Mouse (Mus musculus): ENCODE results near the gene Trip10. TPM values are rescaled to one million over a fixed set of nuclear protein-coding genes. Genes with fewer than 3 reads are reported as not detected.

The Trip10 gene
- polyA plus RNA-seq, 1 experiment from 2014 or later = 28.1 TPM

- no peak overlapping the region for H3K27ac ChIP-seq
- H3K36me3 ChIP-seq = no peaks in the 10 kb centered on the region
- no peak overlapping the region for H3K4me3 ChIP-seq
- WGBS = 90% methylated on average over 2 of the region's 2 CpGs
- no peaks in the 10 kb centered on the region for H3K27me3 ChIP-seq (ENCODE audit: insufficient read depth, poor library complexity, severe bottlenecking)
- no peaks in the 10 kb centered on the region for H3K4me1 ChIP-seq (replicated peaks)
- no peak for DNase-seq (ENCODE audit: low spot score)
- no peaks in the 10 kb centered on the region for H3K9me3 ChIP-seq
These were observed 43.0 kb downstream of the Trip10 start for GRCm38 (mm10) chr17:57292302-57292701.

GRCm38 (mm10) chr17:57292968-57293367 lies 43.7 kb downstream of the Trip10 start:
- Histone ChIP-seq H3K27me3 (ENCODE audit: insufficient read depth, poor library complexity, severe bottlenecking) (no peaks in the 10 kb centered on the region), H3K36me3 (no peaks in the 10 kb centered on the region), H3K9me3 (no peaks in the 10 kb centered on the region)

GRCm38 (mm10) chr17:57295935-57296334 lies 46.7 kb downstream of the Trip10 start:
- no peaks in the 10 kb centered on the region for H3K27me3 ChIP-seq (ENCODE audit: insufficient read depth, poor library complexity, severe bottlenecking)

More at GRCm38 (mm10) chr17:57292968-57293367, 43.7 kb downstream of the Trip10 start:
- 93% methylated on average over 9 of the region's 9 CpGs for WGBS
- Histone ChIP-seq H3K4me1 (replicated peaks) (no peaks in the 10 kb centered on the region), H3K4me3 (no peak overlapping the region), H3K27ac (no peak overlapping the region)
- DNase-seq (ENCODE audit: low spot score) = no peak

GRCm38 (mm10) chr17:57297040-57297439 lies 47.8 kb downstream of the Trip10 start:
- 86% methylated on average over 12 of the region's 12 CpGs for WGBS
- no peak for DNase-seq (ENCODE audit: low spot score)
- Histone ChIP-seq H3K27me3 (ENCODE audit: insufficient read depth, poor library complexity, severe bottlenecking) (no peaks in the 10 kb centered on the region), H3K36me3 (no peaks in the 10 kb centered on the region), H3K4me1 (replicated peaks) (no peaks in the 10 kb centered on the region), H3K4me3 (no peak overlapping the region), H3K27ac (no peak overlapping the region), H3K9me3 (no peaks in the 10 kb centered on the region)

More at GRCm38 (mm10) chr17:57295935-57296334, 46.7 kb downstream of the Trip10 start:
- H3K36me3 ChIP-seq = no peaks in the 10 kb centered on the region
- 94% methylated on average over 9 of the region's 9 CpGs for WGBS
- no peaks in the 10 kb centered on the region for H3K9me3 ChIP-seq
- DNase-seq (ENCODE audit: low spot score) = no peak
- H3K4me1 ChIP-seq (replicated peaks) = no peaks in the 10 kb centered on the region
- no peak overlapping the region for H3K27ac ChIP-seq
- H3K4me3 ChIP-seq = no peak overlapping the region

- Histone ChIP-seq H3K27ac (no peak overlapping the region), H3K4me3 (no peak overlapping the region), H3K36me3 (no peaks in the 10 kb centered on the region), H3K9me3 (no peaks in the 10 kb centered on the region), H3K27me3 (ENCODE audit: insufficient read depth, poor library complexity, severe bottlenecking) (no peaks in the 10 kb centered on the region), H3K4me1 (replicated peaks) (no peaks in the 10 kb centered on the region)
- no peak for DNase-seq (ENCODE audit: low spot score)
- 69% methylated on average over 4 of the region's 4 CpGs for WGBS
These were observed 56.3 kb downstream of the Trip10 start for GRCm38 (mm10) chr17:57305593-57305992.

- no peaks in the 10 kb centered on the region for H3K4me1 ChIP-seq (replicated peaks)
- H3K4me3 ChIP-seq = no peak overlapping the region
- WGBS = 83% methylated on average over 6 of the region's 6 CpGs
- H3K36me3 ChIP-seq = no peaks in the 10 kb centered on the region
- DNase-seq (ENCODE audit: low spot score) = no peak
- no peak overlapping the region for H3K27ac ChIP-seq
- H3K27me3 ChIP-seq (ENCODE audit: insufficient read depth, poor library complexity, severe bottlenecking) = no peaks in the 10 kb centered on the region
- no peaks in the 10 kb centered on the region for H3K9me3 ChIP-seq
These were observed 57.8 kb downstream of the Trip10 start for GRCm38 (mm10) chr17:57307074-57307473.

DNA sequence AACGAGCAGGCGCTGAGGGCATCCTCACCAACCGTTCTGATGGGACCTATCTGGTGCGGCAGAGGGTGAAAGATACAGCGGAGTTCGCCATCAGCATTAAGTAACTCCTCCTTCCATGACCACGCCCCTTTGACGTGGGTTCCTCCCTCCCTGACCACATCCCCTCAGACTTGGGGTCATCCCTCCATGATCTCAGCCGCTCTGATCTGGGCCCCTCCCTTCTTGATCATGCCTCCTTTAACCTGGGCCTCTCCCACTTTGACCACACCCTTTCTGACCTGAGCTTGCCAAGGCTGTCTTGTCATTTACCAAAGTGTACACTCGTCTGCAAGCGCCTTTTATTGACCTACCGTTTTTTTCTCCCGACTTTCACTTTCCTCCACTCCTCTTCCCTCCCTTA lies 62.5 kb downstream of the Trip10 start:
- 38% methylated on average over 13 of the region's 13 CpGs for WGBS
- H3K4me1 ChIP-seq (replicated peaks) = no peaks in the 10 kb centered on the region
- no peaks in the 10 kb centered on the region for H3K9me3 ChIP-seq
- no peak overlapping the region for H3K27ac ChIP-seq
- no peak overlapping the region for H3K4me3 ChIP-seq
- H3K36me3 ChIP-seq = no peaks in the 10 kb centered on the region
- no peak for DNase-seq (ENCODE audit: low spot score)
- no peaks in the 10 kb centered on the region for H3K27me3 ChIP-seq (ENCODE audit: insufficient read depth, poor library complexity, severe bottlenecking)

Other genes starting within 250 kb of the Trip10 start
- gene Pspn, start 249.4 kb upstream of the Trip10 start, polyA plus RNA-seq (2016; fragmentation: Nextera tagmentation; extraction: Ambion mirVana) = not detected in 2 replicates
- 71.0 and 78.3 TPM in 2 replicates for gene Gtf2f1, start 238.2 kb upstream of the Trip10 start, polyA plus RNA-seq (2016; fragmentation: Nextera tagmentation; extraction: Ambion mirVana)
- 0.41 and 0.43 TPM in 2 replicates for gene Gm17949, start 238.0 kb upstream of the Trip10 start, polyA plus RNA-seq (2016; fragmentation: Nextera tagmentation; extraction: Ambion mirVana)
- 51.1 and 52.0 TPM in 2 replicates for gene Khsrp, start 217.9 kb upstream of the Trip10 start, polyA plus RNA-seq (2016; fragmentation: Nextera tagmentation; extraction: Ambion mirVana)
- gene Slc25a41, start 207.8 kb upstream of the Trip10 start, polyA plus RNA-seq (2016; fragmentation: Nextera tagmentation; extraction: Ambion mirVana) = not detected in 2 replicates
- 5.1 and 8.2 TPM in 2 replicates for gene Crb3, start 190.3 kb upstream of the Trip10 start, polyA plus RNA-seq (2016; fragmentation: Nextera tagmentation; extraction: Ambion mirVana)
- gene Slc25a23, start 189.6 kb upstream of the Trip10 start, polyA plus RNA-seq (2016; fragmentation: Nextera tagmentation; extraction: Ambion mirVana) = 10.5 and 16.2 TPM in 2 replicates
- 3.2 and 3.6 TPM in 2 replicates for gene Dennd1c, start 170.9 kb upstream of the Trip10 start, polyA plus RNA-seq (2016; fragmentation: Nextera tagmentation; extraction: Ambion mirVana)
- 66.9 and 167 TPM in 2 replicates for gene Tubb4a, start 161.7 kb upstream of the Trip10 start, polyA plus RNA-seq (2016; fragmentation: Nextera tagmentation; extraction: Ambion mirVana)
- gene Tnfsf9, start 144.1 kb upstream of the Trip10 start, polyA plus RNA-seq (2016; fragmentation: Nextera tagmentation; extraction: Ambion mirVana) = 9.8 and 10.5 TPM in 2 replicates
- 0.50 TPM in 1 of 2 replicates, not detected in the other for gene Cd70, start 99.7 kb upstream of the Trip10 start, polyA plus RNA-seq (2016; fragmentation: Nextera tagmentation; extraction: Ambion mirVana)
- 0.18 TPM in 1 of 2 replicates, not detected in the other for gene Tnfsf14, start 55.3 kb upstream of the Trip10 start, polyA plus RNA-seq (2016; fragmentation: Nextera tagmentation; extraction: Ambion mirVana)
- gene C3, start 21.3 kb upstream of the Trip10 start, polyA plus RNA-seq (2016; fragmentation: Nextera tagmentation; extraction: Ambion mirVana) = 0.09 and 0.12 TPM in 2 replicates
- 24.3 and 25.4 TPM in 2 replicates for gene Gpr108, start 1.0 kb upstream of the Trip10 start, polyA plus RNA-seq (2016; fragmentation: Nextera tagmentation; extraction: Ambion mirVana)
- gene Vav1, start 29.6 kb downstream of the Trip10 start, polyA plus RNA-seq (2016; fragmentation: Nextera tagmentation; extraction: Ambion mirVana) = 2.0 and 2.2 TPM in 2 replicates
- 1.5 and 3.6 TPM in 2 replicates for gene Adgre1, start 109.2 kb downstream of the Trip10 start, polyA plus RNA-seq (2016; fragmentation: Nextera tagmentation; extraction: Ambion mirVana)

Measured in hindbrain, embryonic 10.5 days (tissue).